Mouse (Mus musculus): ENCODE data around the gene Dnajc25. TPM values are rescaled to one million over a fixed set of nuclear protein-coding genes. Genes with fewer than 3 reads are reported as not detected.

The Dnajc25 gene
- polyA plus RNA-seq, 2 experiments: 2.4 to 7.1 TPM

DNA sequence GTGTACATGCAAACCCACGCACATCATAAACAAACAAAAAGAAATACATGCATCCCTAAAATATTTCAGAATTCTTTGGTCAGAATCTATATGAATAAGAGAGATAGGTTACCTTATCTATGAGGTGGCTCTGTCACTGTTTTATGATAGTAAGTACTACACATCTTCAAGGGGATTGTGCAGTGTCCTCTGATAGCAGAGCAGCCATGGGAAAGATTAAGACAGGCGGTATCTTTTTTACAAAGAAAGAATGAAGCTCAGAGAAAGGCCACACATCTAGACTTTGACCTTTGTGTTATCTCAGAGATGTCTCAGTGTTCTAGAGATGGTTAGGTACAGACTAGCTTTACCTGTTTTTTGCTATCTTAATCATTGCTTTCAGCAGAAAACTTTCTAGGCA is 22.1 kb downstream of the Dnajc25 start:
- TF ChIP-seq CTCF (IDR thresholded peaks at IDR 0.05; ENCODE audit: low read depth) (no peak), EP300 (IDR thresholded peaks at IDR 0.05; ENCODE audit: low read depth) (no peak)
- Histone ChIP-seq H3K4me1 (replicated peaks; ENCODE audit: control insufficient read depth in 2 of 2, insufficient read depth in 2 of 2, low read length in 1 of 2) (peaks cover 0 to 4% of the 10 kb centered on the region in 2 experiments; a peak in 3 of 4 replicates), H3K9me3 (ENCODE audit: control insufficient read depth, low read length) (no peaks in the 10 kb centered on the region), H3K4me3 (ENCODE audit: insufficient read depth in 1 of 2, low read depth in 2 of 2, low read length in 2 of 2) (no peak overlapping the region), H3K36me3 (replicated peaks; ENCODE audit: control insufficient read depth, insufficient read depth, low read depth) (peaks cover 11% of the 10 kb centered on the region), H3K4me2 (ENCODE audit: low read depth) (no peak overlapping the region), H3K27me3 (ENCODE audit: control insufficient read depth, insufficient read depth, low read length) (no peaks in the 10 kb centered on the region), H3K9ac (replicated peaks) (no peak overlapping the region), H3K27ac (no peak overlapping the region)
- ATAC-seq (ENCODE audit: insufficient read depth): no peak
- no peak for DNase-seq (ENCODE audit: low read depth in 3 of 3, low spot score in 3 of 3)
- 46% methylated on average over 2 of the region's 2 CpGs for WGBS (ENCODE audit: insufficient replicate concordance)

DNA sequence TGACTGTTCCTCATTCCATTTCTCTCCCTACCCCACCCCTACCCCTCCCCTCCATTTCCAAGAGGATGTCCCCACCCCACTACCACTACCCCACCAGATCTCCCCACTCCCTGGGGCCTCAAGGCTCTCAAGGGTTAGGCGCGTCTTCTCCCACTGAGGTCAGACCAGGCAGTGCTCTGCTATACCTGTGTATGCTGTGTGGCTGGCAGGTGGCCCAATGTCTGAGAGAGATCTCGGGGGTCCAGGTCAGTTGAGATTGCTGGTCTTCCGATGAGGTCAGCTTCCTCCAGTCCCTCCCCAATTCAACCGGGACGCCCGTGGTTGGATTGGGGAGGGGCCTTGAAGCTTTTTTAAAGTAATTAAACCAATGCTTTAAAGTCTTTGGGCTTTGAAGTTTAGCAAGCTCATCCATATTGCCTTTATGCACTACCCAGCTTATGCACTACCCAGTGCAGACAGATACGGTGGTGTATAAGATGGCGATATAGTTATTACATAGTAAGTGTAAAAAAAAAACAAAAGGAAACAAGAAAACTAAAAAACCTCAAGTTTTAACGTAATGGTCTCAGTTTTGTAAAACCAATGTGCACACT is 39.6 kb downstream of the Dnajc25 start:
- Histone ChIP-seq H3K4me2 (ENCODE audit: low read depth) (peak overlapping the region; percentile 78), H3K4me1 (replicated peaks; ENCODE audit: control insufficient read depth in 2 of 2, insufficient read depth in 2 of 2, low read length in 1 of 2) (peaks cover 0 to 11% of the 10 kb centered on the region in 2 experiments; a peak in 3 of 4 replicates), H3K9ac (replicated peaks) (peak overlapping the region; percentile 68; the same call in 1 of the 2 replicates), H3K27ac (no peak overlapping the region), H3K27me3 (ENCODE audit: control insufficient read depth, insufficient read depth, low read length) (no peaks in the 10 kb centered on the region), H3K9me3 (ENCODE audit: control insufficient read depth, low read length) (no peaks in the 10 kb centered on the region), H3K4me3 (ENCODE audit: insufficient read depth in 1 of 2, low read depth in 2 of 2, low read length in 2 of 2) (peak overlapping the region; percentile 61 to 68), H3K36me3 (replicated peaks; ENCODE audit: control insufficient read depth, insufficient read depth, low read depth) (no peaks in the 10 kb centered on the region)
- 70% methylated on average over 10 of the region's 10 CpGs for WGBS (ENCODE audit: insufficient replicate concordance)
- DNase-seq (ENCODE audit: low read depth in 3 of 3, low spot score in 3 of 3) (no peak), ATAC-seq (ENCODE audit: insufficient read depth) (no peak)
- no peak for TF ChIP-seq CTCF (IDR thresholded peaks at IDR 0.05; ENCODE audit: low read depth)
- TF ChIP-seq EP300 (IDR thresholded peaks at IDR 0.05; ENCODE audit: low read depth): no peak

DNA sequence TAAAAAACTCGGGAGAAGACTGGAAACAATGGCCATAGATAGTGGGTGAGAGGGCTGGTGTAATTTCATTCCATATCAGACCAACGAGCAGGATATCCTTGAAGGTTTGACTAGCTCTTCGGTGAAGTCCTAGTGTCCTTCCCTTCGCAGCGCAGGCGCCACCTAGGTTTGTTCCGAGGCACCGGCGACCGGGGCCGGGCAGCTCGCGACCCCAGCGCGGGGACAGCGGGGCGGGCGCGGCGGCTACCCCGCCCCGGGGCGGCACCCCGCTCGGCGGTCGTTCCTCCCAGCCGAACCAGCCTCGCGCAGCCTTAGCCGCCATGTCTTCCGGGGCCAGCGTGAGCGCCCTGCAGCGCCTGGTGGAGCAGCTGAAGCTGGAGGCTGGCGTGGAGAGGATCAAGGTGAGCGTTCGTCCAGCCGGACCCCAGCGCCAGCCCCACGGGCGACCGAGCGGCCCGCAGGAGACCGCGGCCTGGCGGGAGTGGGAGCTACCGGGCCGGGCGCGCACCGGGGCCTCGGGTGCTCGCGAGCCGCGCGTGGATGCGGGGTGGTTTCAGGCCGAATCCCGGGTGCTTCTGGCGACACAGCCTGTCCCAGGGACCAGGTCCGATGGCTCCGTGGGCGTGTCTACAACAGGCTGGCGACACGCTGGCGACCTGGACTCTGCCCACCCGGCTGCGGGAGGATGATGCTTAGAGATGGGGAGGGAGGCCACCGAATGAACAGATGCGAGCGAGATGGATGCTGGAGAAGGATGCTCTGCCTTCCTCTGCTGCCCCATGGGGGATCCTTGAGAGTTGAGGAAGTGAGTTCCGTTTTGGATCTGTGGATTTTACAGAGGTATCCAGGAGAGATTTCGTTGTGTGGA is 40.3 kb downstream of the Dnajc25 start, which contains the start of gene Gng10:
TSS of gene Gng10 (plus strand) at position 171 of the 868 bp plus-strand sequence.
- Histone ChIP-seq H3K4me2 (ENCODE audit: low read depth) (peak within 1 kb of the TSS; percentile 78), H3K9ac (replicated peaks) (peak within 1 kb of the TSS; percentile 68), H3K27ac (no peak within 1 kb of the TSS), H3K27me3 (ENCODE audit: control insufficient read depth, insufficient read depth, low read length) (no peaks in the 10 kb centered on the region), H3K4me3 (ENCODE audit: insufficient read depth in 1 of 2, low read depth in 2 of 2, low read length in 2 of 2) (peak within 1 kb of the TSS; percentile 61 to 68), H3K9me3 (ENCODE audit: control insufficient read depth, low read length) (no peaks in the 10 kb centered on the region), H3K4me1 (replicated peaks; ENCODE audit: control insufficient read depth in 2 of 2, insufficient read depth in 2 of 2, low read length in 1 of 2) (peaks cover 0 to 11% of the 10 kb centered on the region in 2 experiments; a peak in 3 of 4 replicates), H3K36me3 (replicated peaks; ENCODE audit: control insufficient read depth, insufficient read depth, low read depth) (no peaks in the 10 kb centered on the region)
- 12% methylated on average over 75 of the region's 76 CpGs for WGBS (ENCODE audit: insufficient replicate concordance)
- peak; percentile 80 for ATAC-seq (ENCODE audit: insufficient read depth)
- TF ChIP-seq CTCF (IDR thresholded peaks at IDR 0.05; ENCODE audit: low read depth): no peak
- no peak for TF ChIP-seq EP300 (IDR thresholded peaks at IDR 0.05; ENCODE audit: low read depth)
- DNase-seq (ENCODE audit: low read depth in 3 of 3, low spot score in 3 of 3): peak; percentile 25 to 30 (median 27)

DNA sequence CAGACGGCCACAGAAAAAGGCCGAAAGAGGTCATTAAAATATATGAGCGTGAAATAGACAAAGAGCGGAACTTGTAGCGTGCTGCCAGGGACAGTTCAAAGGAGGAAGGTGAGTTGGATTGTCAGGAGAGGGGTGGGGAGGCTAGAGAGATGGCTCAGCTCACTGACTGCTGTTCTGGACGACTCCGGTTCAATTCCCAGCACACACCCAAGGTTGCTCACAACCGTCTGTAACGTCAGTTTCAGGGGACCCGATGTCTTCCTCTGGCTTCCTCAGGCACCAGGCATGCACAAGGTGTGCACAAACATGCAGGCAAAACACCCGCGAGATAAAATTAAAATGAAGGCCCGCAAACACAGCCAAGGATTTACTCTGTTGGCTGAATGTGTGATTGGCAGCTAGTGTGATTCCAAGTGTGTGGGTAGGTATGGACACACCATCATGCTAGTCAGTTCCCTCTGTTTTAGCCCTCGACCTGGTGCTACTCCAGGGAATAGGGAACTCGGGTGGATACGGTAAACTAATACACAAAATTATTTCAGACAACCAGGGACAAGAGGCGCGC is 41.0 kb downstream of the Dnajc25 start:
- no peak for DNase-seq (ENCODE audit: low read depth in 3 of 3, low spot score in 3 of 3)
- WGBS (ENCODE audit: insufficient replicate concordance): 58% methylated on average over 18 of the region's 18 CpGs
- no peaks in the 10 kb centered on the region for H3K9me3 ChIP-seq (ENCODE audit: control insufficient read depth, low read length)
- ATAC-seq (ENCODE audit: insufficient read depth): no peak
- no peak for TF ChIP-seq CTCF (IDR thresholded peaks at IDR 0.05; ENCODE audit: low read depth)
- no peak for TF ChIP-seq EP300 (IDR thresholded peaks at IDR 0.05; ENCODE audit: low read depth)
- H3K4me2 ChIP-seq (ENCODE audit: low read depth): peak overlapping the region; percentile 78
- H3K4me3 ChIP-seq (ENCODE audit: insufficient read depth in 1 of 2, low read depth in 2 of 2, low read length in 2 of 2): peak overlapping the region; percentile 61 to 68
- no peak overlapping the region for H3K9ac ChIP-seq (replicated peaks)
- no peaks in the 10 kb centered on the region for H3K36me3 ChIP-seq (replicated peaks; ENCODE audit: control insufficient read depth, insufficient read depth, low read depth)
- peaks cover 0 to 11% of the 10 kb centered on the region in 2 experiments; a peak in 3 of 4 replicates for H3K4me1 ChIP-seq (replicated peaks; ENCODE audit: control insufficient read depth in 2 of 2, insufficient read depth in 2 of 2, low read length in 1 of 2)
- no peaks in the 10 kb centered on the region for H3K27me3 ChIP-seq (ENCODE audit: control insufficient read depth, insufficient read depth, low read length)
- H3K27ac ChIP-seq: no peak overlapping the region
